Mouse (Mus musculus) olfactory bulb, adult 2 months (tissue): Measurements from ENCODE around the gene Ear6. TPM values are rescaled to one million over a fixed set of nuclear protein-coding genes. Genes with fewer than 3 reads are reported as not detected.
"Not testable (repeated sequence)": the region's sequence is repeated elsewhere in the genome, so short reads cannot be mapped to it uniquely, and the experiment has no call there.

Experiments
- H3K27ac ChIP-seq: fragments of 200-500 bp; 2 replicates; pipeline ENCODE4 v1.5.1; 2012; ENCODE audit warnings: low read depth, low read length; ENCODE audit not compliant: insufficient read depth
- H3K4me1 ChIP-seq: fragments of 200-500 bp; 2 replicates; pipeline ENCODE4 v1.6.1; 2012; ENCODE audit warnings: low read length; ENCODE audit not compliant: control insufficient read depth, insufficient read depth
- H3K4me3 ChIP-seq: fragments of 200-500 bp; 2 replicates; pipeline ENCODE4 v1.5.1; 2012; ENCODE audit warnings: mild to moderate bottlenecking, low read depth, low read length, moderate library complexity; ENCODE audit not compliant: insufficient read depth
- CTCF ChIP-seq: fragments of 200-500 bp; IDR thresholded peaks from 2 replicates; pipeline ENCODE4 v1.5.1; 2012; ENCODE audit warnings: low read depth, mild to moderate bottlenecking, low read length, moderate library complexity; ENCODE audit not compliant: insufficient read depth
- POLR2A ChIP-seq: fragments of 200-500 bp; IDR thresholded peaks from 2 replicates; pipeline ENCODE4 v1.6.1; 2012; ENCODE audit warnings: mild to moderate bottlenecking, low read depth, low read length, moderate library complexity; ENCODE audit not compliant: insufficient read depth
- WGBS: fragments of 180-500 bp; shearing (Covaris S2); methylation state at CpG from one replicate; pipeline ENCODE4 v1.1.7; 2018; 5-methylcytosine and 5-hydroxymethylcytosine counted together
- polyA plus RNA-seq: library from polyadenylated mRNA; stranded (reverse); fragments of >200 nt; gene quantifications from 2 replicates; pipeline ENCODE4 v1.2.4, GENCODE M21; 2012; ENCODE audit warnings: low replicate concordance; ENCODE audit not compliant: missing spikeins, insufficient read depth, insufficient read length

Ear6 gene
- not detected in 2 replicates for polyA plus RNA-seq

DNA sequence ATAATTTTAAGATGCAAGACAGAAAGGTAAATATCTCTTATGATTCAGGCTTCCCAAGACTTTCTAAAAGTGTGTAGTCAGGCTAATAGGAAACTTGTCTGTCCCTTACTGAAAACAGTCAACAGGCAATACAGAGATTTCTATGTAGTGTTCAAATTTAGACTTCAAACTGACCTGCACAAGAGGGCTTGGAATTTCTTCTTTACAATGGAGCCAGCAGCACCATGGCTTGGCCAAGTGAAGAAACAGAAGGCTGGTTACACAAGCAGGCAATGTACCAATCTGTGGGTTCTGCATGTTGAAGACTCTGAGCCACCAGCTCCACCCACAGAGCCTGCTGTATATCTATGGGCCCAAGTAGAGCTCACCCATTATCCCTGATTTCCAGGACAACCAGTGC is at the start of gene Ear6:
Gene Ear6 (plus strand): TSS at position 301 of the 400 bp plus-strand sequence.
- TF ChIP-seq POLR2A (no peak), CTCF (no peak)
- Histone ChIP-seq H3K4me1 (no peaks in the 10 kb centered on the region), H3K27ac (no peak within 1 kb of the TSS), H3K4me3 (no peak within 1 kb of the TSS)

DNA sequence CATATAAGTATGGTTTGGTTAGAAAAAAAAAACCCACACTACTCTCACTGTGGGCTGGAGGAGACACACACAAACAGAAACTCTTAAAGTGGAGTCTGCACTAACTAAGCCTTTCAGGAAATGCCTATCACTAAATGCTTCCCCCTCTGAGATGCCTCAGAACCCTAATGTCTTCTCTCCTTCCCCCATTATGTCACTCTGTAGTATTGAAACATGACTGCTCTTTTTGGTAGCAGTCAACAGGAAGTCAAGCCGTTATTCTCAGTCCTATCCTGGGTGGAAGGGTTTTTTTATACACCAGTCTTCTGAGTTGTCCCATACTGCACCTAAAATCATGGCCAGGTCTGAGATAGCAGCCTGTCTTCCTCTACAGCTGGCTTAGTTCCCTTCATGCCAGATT is 26.9 kb upstream of the Ear6 start:
- Histone ChIP-seq H3K27ac (no peak overlapping the region), H3K4me1 (no peaks in the 10 kb centered on the region), H3K4me3 (no peak overlapping the region)
- TF ChIP-seq POLR2A (no peak), CTCF (no peak)
- WGBS: 60% methylated on average over 1 of the region's 1 CpGs

DNA sequence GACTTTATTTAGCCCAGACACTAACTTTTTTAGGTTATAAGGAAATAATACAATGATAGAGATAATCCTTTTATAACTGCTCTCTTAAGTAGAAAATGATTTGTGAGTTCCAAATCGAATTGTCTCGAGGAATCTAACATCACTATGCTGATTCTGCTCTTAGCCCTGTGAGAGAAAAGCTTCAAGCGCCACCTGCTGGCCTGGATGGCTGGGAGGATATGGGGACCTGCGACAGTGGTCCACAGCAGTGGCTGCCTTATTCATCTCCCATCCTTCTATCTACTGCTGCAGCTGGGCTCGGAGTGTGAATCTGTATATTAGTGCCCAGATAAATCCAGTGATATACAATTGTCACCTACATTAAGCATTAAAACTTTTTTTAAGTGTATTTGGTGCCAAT is 25.7 kb upstream of the Ear6 start:
- H3K4me1 ChIP-seq, H3K27ac ChIP-seq, H3K4me3 ChIP-seq: not testable (repeated sequence)
- WGBS: 28% methylated on average over 5 of the region's 5 CpGs

DNA sequence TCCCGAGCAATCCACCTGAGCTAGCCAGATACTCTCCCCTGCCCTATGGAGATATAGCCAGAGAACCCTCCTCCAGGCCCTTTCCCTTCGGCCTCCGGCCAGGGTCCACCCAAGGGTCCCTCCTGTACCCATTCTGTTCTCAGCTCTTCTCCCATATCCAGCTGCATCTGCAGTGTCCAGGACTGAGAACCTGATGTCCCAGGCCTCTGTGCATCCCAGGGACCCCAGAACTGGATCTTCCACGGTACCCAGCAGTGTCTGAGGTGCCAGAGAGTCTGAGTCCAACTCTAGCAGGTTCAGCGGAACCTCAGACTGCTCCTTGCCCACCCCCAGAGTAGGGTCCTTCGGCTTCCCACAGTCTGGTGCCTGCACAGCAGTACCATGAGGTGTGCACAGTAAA is 24.3 kb upstream of the Ear6 start:
- 87% methylated on average over 6 of the region's 6 CpGs for WGBS
- TF ChIP-seq CTCF (no peak), POLR2A (no peak)
- Histone ChIP-seq H3K27ac (no peak overlapping the region), H3K4me3 (no peak overlapping the region), H3K4me1 (no peaks in the 10 kb centered on the region)

DNA sequence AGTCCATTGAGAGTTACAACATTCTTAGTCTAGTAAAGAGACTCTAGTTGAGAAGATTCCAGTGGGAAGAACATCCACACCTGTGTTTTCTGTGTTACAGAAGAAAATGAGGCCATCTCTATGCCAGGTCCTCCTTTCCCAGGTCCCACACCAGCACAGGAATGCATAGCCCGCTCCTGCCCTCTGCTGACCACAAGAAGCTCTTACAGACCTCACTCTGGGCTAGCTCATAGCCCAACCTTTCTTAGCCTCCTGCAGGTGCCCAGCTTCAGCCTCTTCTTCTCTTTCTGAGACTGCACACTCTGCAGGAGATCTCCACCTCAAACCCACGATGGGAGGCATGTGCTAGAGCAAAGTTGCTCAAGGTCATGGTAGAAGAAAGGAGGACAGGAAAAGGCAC is 15.0 kb upstream of the Ear6 start:
- WGBS: 28% methylated on average over 2 of the region's 2 CpGs
- not testable (repeated sequence) for H3K4me1 ChIP-seq, H3K27ac ChIP-seq, H3K4me3 ChIP-seq

GRCm38 (mm10) chr14:51842250-51842649 is 11.2 kb upstream of the Ear6 start:
- no peaks in the 10 kb centered on the region for H3K4me1 ChIP-seq
- no peak overlapping the region for H3K4me3 ChIP-seq
- WGBS: 58% methylated on average over 1 of the region's 1 CpGs
- no peak for TF ChIP-seq POLR2A
- no peak for TF ChIP-seq CTCF
- H3K27ac ChIP-seq: no peak overlapping the region

DNA sequence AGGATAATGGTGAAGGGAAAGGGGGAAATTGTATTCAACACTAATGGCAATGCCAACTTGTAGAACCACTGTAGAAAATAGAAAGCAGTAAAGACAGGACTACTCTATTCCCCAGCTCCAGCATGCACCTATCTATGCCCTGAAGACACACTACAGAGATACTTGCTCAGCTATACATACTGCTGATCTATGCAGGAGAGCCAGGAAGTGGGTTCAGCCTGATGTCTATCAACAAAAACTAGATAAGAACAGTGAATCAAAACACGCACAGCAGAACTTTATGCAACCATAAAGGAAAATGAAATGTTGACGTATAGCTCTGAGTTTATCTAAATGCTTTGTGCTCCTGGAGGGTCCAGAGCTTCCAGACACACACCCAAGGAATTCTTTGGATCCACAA is 10.7 kb upstream of the Ear6 start:
- 95% methylated on average over 2 of the region's 2 CpGs for WGBS
- no peak overlapping the region for H3K4me3 ChIP-seq
- no peaks in the 10 kb centered on the region for H3K4me1 ChIP-seq
- TF ChIP-seq CTCF (no peak), POLR2A (no peak)
- no peak overlapping the region for H3K27ac ChIP-seq

- TF ChIP-seq CTCF (no peak), POLR2A (no peak)
- Histone ChIP-seq H3K4me3 (no peak overlapping the region), H3K4me1 (no peaks in the 10 kb centered on the region), H3K27ac (no peak overlapping the region)
Observed at GRCm38 (mm10) chr14:51843882-51844281, 9.6 kb upstream of the Ear6 start.

- TF ChIP-seq POLR2A (no peak), CTCF (no peak)
- Histone ChIP-seq H3K4me3 (no peak overlapping the region), H3K27ac (no peak overlapping the region), H3K4me1 (no peaks in the 10 kb centered on the region)
- WGBS: 65% methylated on average over 3 of the region's 3 CpGs
Observed at GRCm38 (mm10) chr14:51846566-51846965, 6.9 kb upstream of the Ear6 start.

- H3K27ac ChIP-seq, H3K4me1 ChIP-seq, H3K4me3 ChIP-seq: not testable (repeated sequence)
- WGBS: 49% methylated on average over 3 of the region's 3 CpGs
Observed at GRCm38 (mm10) chr14:51851006-51851405, 2.5 kb upstream of the Ear6 start.

- H3K4me3 ChIP-seq, H3K27ac ChIP-seq, H3K4me1 ChIP-seq: not testable (repeated sequence)
- 83% methylated on average over 7 of the region's 7 CpGs for WGBS
Observed at GRCm38 (mm10) chr14:51855280-51855679, 1.8 kb downstream of the Ear6 start.

- not testable (repeated sequence) for H3K27ac ChIP-seq, H3K4me3 ChIP-seq, H3K4me1 ChIP-seq
- 20% methylated on average over 1 of the region's 1 CpGs for WGBS
Observed at GRCm38 (mm10) chr14:51863603-51864002, 10.1 kb downstream of the Ear6 start.
